26 mouse cellular contexts compared by ENCODE assay signal in the genomic region with DNA sequence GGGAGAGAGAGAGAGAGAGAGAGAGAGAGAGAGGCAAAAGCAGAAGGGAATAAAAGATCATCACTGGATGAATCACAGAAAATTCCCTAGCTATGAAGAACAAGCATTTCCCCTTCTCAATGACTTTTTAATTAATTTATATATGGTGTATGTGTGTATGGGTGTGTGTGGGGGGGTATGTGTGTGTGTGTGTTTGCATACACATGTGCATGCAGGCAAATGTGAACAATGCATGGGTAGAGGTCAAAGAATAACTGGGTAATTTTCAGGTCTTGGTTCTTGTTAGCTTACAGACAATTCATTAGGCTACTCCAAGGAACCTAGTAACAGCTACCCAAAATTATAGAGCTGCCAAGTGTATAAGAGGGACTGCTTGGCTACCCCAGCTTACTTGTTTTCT. TPM values are rescaled to one million over a fixed set of nuclear protein-coding genes. Genes with fewer than 3 reads are reported as not detected.
A peak's percentile ranks its signal among the peaks of the same experiment; 100 is the strongest.
DNase-seq lines count a peak whose midpoint lies in the region; ATAC-seq and TF ChIP-seq lines count a peak whose summit lies in the region.
"Had no signal": no experiment of that assay in that cellular context is flagged by ENCODE, and none has a peak within 500 bp of the region (broad histone marks: within the 10 kb centered on the region; RNA-seq: fewer than 3 reads in every experiment).

No protein-coding gene starts in this region.

- peak overlapping the region; percentile 95 for H3K27ac ChIP-seq in spleen, adult 2 months (ENCODE audit: insufficient read depth, low read length)
- no peak overlapping the region for H3K27ac ChIP-seq in CH12.LX (ENCODE audit: insufficient read depth, low read depth)
- no peak overlapping the region for H3K27ac ChIP-seq in thymus, adult 2 months (ENCODE audit: control insufficient read depth, insufficient read depth, low read length)
- no peak overlapping the region for H3K27ac ChIP-seq in intestine, embryonic 16.5 days (ENCODE audit: low read length)
- H3K27ac ChIP-seq: embryonic facial prominence, embryonic 13.5 days; embryonic facial prominence, embryonic 15.5 days; forebrain, embryonic 10.5 days; forebrain, embryonic 12.5 days had no signal

- no peaks in the 10 kb centered on the region for H3K36me3 ChIP-seq in spleen, adult 2 months (ENCODE audit: control insufficient read depth, insufficient read depth, low read length)
- H3K36me3 ChIP-seq in CH12.LX (replicated peaks in 1 of 2; ENCODE audit: control insufficient read depth in 1 of 2, insufficient read depth in 1 of 2, low read length in 1 of 2) (peaks cover 0 to 3% of the 10 kb centered on the region in 2 experiments), myocyte (ENCODE audit: control insufficient read depth, insufficient read depth) (no peaks in the 10 kb centered on the region)
- H3K36me3 ChIP-seq in splenic B cell, adult 2 months (ENCODE audit: control insufficient read depth, insufficient read depth, low read length, poor library complexity, severe bottlenecking), result no peaks in the 10 kb centered on the region; the same call in 1 of the 2 replicates
- H3K36me3 ChIP-seq in thymus, adult 2 months (ENCODE audit: control insufficient read depth, insufficient read depth, low read length), result no peaks in the 10 kb centered on the region
- H3K36me3 ChIP-seq in intestine, embryonic 16.5 days (ENCODE audit: control insufficient read depth, insufficient read depth, low read length), result no peaks in the 10 kb centered on the region
- H3K36me3 ChIP-seq: embryonic facial prominence, embryonic 13.5 days; embryonic facial prominence, embryonic 15.5 days; forebrain, embryonic 10.5 days; forebrain, embryonic 12.5 days had no signal

- ATAC-seq in intestine, embryonic 16.5 days, result no peak
- ATAC-seq: CD4-positive, CD25-positive, alpha-beta regulatory T cell, adult 4 months; forebrain, embryonic 14.5 days; forebrain, embryonic 16.5 days had no signal

- TF ChIP-seq EP300 in CH12.LX (IDR thresholded peaks at IDR 0.05; ENCODE audit: low read length), result no peak

- no peak for DNase-seq in spleen, adult 2 months (ENCODE audit: low read depth in 1 of 2, low spot score in 2 of 2)
- no peak for DNase-seq in spleen, adult 12 weeks (ENCODE audit: low spot score)
- no peak for DNase-seq in CH12.LX (ENCODE audit: extremely low read depth)
- peak; percentile 63 for DNase-seq in splenic B cell, adult 2 months (ENCODE audit: low read depth, low spot score)
- DNase-seq in cerebellum, adult 9-11 months, result no peak
- DNase-seq in thymus, adult 2 months, result no peak
- DNase-seq: adrenal gland, adult 2 months; adrenal gland, postnatal 10 days; adrenal gland, postnatal 25 days; cerebellum, adult 11-12 months; cerebellum, adult 2 months; cerebellum, adult 9-10 months; cerebellum, postnatal 14 days; cerebellum, postnatal 36 days; embryo, embryonic 11 days had no signal

- H3K9me3 ChIP-seq in CH12.LX (replicated peaks; ENCODE audit: low read length), result peaks cover 5% of the 10 kb centered on the region
- no peaks in the 10 kb centered on the region for H3K9me3 ChIP-seq in intestine, embryonic 16.5 days (ENCODE audit: control insufficient read depth, low read length)
- H3K9me3 ChIP-seq: embryonic facial prominence, embryonic 13.5 days; embryonic facial prominence, embryonic 15.5 days; forebrain, embryonic 10.5 days; forebrain, embryonic 12.5 days had no signal

- no peak for TF ChIP-seq POLR2A in spleen, adult 2 months (IDR thresholded peaks at IDR 0.05; ENCODE audit: low read depth, low read length)
- TF ChIP-seq POLR2A in CH12.LX (IDR thresholded peaks at IDR 0.05; ENCODE audit: low read depth, low read length) (no peak), myocyte (IDR thresholded peaks at IDR 0.05; ENCODE audit: insufficient read length, low read depth) (no peak)
- no peak for TF ChIP-seq POLR2A in thymus, adult 2 months (IDR thresholded peaks at IDR 0.05; ENCODE audit: control insufficient read depth, extremely low read depth, insufficient read depth, low read length, poor library complexity)

- H3K9ac ChIP-seq in CH12.LX (ENCODE audit: insufficient read depth, low read depth), result no peak overlapping the region
- no peak overlapping the region for H3K9ac ChIP-seq in intestine, embryonic 16.5 days (ENCODE audit: low read depth, low read length)
- H3K9ac ChIP-seq: embryonic facial prominence, embryonic 13.5 days; embryonic facial prominence, embryonic 15.5 days; forebrain, embryonic 12.5 days had no signal

- peak overlapping the region; percentile 14; the same call in 1 of the 2 replicates for H3K4me3 ChIP-seq in spleen, adult 2 months (ENCODE audit: extremely low read depth, insufficient read depth, insufficient read length)
- H3K4me3 ChIP-seq in CH12.LX (replicated peaks in 1 of 3; ENCODE audit: low read depth in 2 of 3, low read length in 2 of 3, poor library complexity in 1 of 3) (no peak overlapping the region), myocyte (no peak overlapping the region)
- H3K4me3 ChIP-seq in thymus, adult 2 months (ENCODE audit: control insufficient read depth, insufficient read depth, low read length), result no peak overlapping the region
- no peak overlapping the region for H3K4me3 ChIP-seq in intestine, embryonic 16.5 days (ENCODE audit: low read length)
- H3K4me3 ChIP-seq: embryonic facial prominence, embryonic 13.5 days; embryonic facial prominence, embryonic 15.5 days; erythroblast, embryonic 14.5 days; forebrain, embryonic 10.5 days; forebrain, embryonic 12.5 days had no signal

- H3ac ChIP-seq in myocyte (ENCODE audit: control insufficient read depth, insufficient read length), result no peak overlapping the region

- peaks cover 29% of the 10 kb centered on the region; the same call in 1 of the 2 replicates for H3K4me1 ChIP-seq in spleen, adult 2 months (ENCODE audit: control insufficient read depth, insufficient read depth, insufficient read length)
- peaks cover 31 to 88% of the 10 kb centered on the region in 2 experiments for H3K4me1 ChIP-seq in CH12.LX (ENCODE audit: control insufficient read depth in 1 of 2, insufficient read depth in 2 of 2)
- H3K4me1 ChIP-seq in thymus, adult 2 months (replicated peaks; ENCODE audit: control insufficient read depth, insufficient read depth, low read length), result peaks cover 16% of the 10 kb centered on the region
- 0 out of 2 replicates have a peak, but pooled peaks cover 2% of the 10 kb centered on the region for H3K4me1 ChIP-seq in intestine, embryonic 16.5 days (ENCODE audit: control insufficient read depth, insufficient read depth, low read length)
- H3K4me1 ChIP-seq: embryonic facial prominence, embryonic 13.5 days had no signal

- TF ChIP-seq RAD21 in CH12.LX (IDR thresholded peaks at IDR 0.05; ENCODE audit: low read depth, low read length), result no peak

- no peaks in the 10 kb centered on the region for H3K27me3 ChIP-seq in spleen, adult 2 months (ENCODE audit: control insufficient read depth, insufficient read depth, low read length)
- H3K27me3 ChIP-seq in CH12.LX (replicated peaks) (no peaks in the 10 kb centered on the region), myocyte (ENCODE audit: control insufficient read depth, insufficient read depth, insufficient read length) (no peaks in the 10 kb centered on the region)
- H3K27me3 ChIP-seq in splenic B cell, adult 2 months (ENCODE audit: control insufficient read depth, insufficient read depth, low read length, poor library complexity, severe bottlenecking), result no peaks in the 10 kb centered on the region
- H3K27me3 ChIP-seq in thymus, adult 2 months (ENCODE audit: control insufficient read depth, insufficient read depth, low read length), result no peaks in the 10 kb centered on the region
- no peaks in the 10 kb centered on the region for H3K27me3 ChIP-seq in intestine, embryonic 16.5 days (replicated peaks; ENCODE audit: control insufficient read depth, insufficient read depth, low read length)
- H3K27me3 ChIP-seq: embryonic facial prominence, embryonic 13.5 days; embryonic facial prominence, embryonic 15.5 days; forebrain, embryonic 12.5 days had no signal

- no peak for TF ChIP-seq CTCF in spleen, adult 2 months (IDR thresholded peaks at IDR 0.05; ENCODE audit: extremely low read depth, insufficient read depth, insufficient read length, insufficient replicate concordance)
- TF ChIP-seq CTCF in CH12.LX (conservative IDR thresholded peaks at IDR 0.05 in 1 of 2, IDR thresholded peaks at IDR 0.05 in 1 of 2; ENCODE audit: low read depth in 2 of 2, low read length in 2 of 2), result no peak
- TF ChIP-seq CTCF in thymus, adult 2 months (IDR thresholded peaks at IDR 0.05; ENCODE audit: borderline replicate concordance, control insufficient read depth, extremely low read depth, insufficient read depth, low read length, poor library complexity), result no peak

- dilution Hi-C loops in CH12.LX (cut with MboI; ENCODE audit: extremely low pct_ligation_motif_present, extremely low pct_unique_long_range_greater_than_20kb, low sequenced_read_pairs), result no loop called here

- in situ Hi-C loops in CH12.LX (cut with MboI; ENCODE audit: low pct_ligation_motif_present, low pct_unique_long_range_greater_than_20kb, low sequenced_read_pairs), result loop anchor here (10.0 kb wide), 1 partner anchor 176 kb away; a partner anchor contains a TSS

- no peaks in the 10 kb centered on the region for H3K79me2 ChIP-seq in CH12.LX (replicated peaks; ENCODE audit: control insufficient read depth, extremely low read depth, insufficient read depth, poor library complexity, severe bottlenecking)
- H3K79me2 ChIP-seq in myocyte (ENCODE audit: control insufficient read depth, insufficient read depth), result no peaks in the 10 kb centered on the region

- no peak overlapping the region for H3K4me2 ChIP-seq in CH12.LX (ENCODE audit: insufficient read depth, low read depth, poor library complexity, severe bottlenecking)
- H3K4me2 ChIP-seq in myocyte (ENCODE audit: low read depth), result peak overlapping the region; percentile 15
- H3K4me2 ChIP-seq in intestine, embryonic 16.5 days (ENCODE audit: low read depth, low read length), result no peak overlapping the region
- H3K4me2 ChIP-seq: embryonic facial prominence, embryonic 13.5 days; embryonic facial prominence, embryonic 15.5 days; forebrain, embryonic 12.5 days had no signal

RNA-seq across cellular contexts. Expression of a gene that starts 28.6 kb away (rescaled TPM):
- polyA plus RNA-seq in spleen, adult 2 months (2012; rRNA removed), result 251 and 307 TPM in 2 replicates
- total RNA-seq in CH12.LX (2012; rRNA removed) (202 and 225 TPM in 2 replicates), CH12.LX (2014; rRNA removed) (240 and 314 TPM in 2 replicates)
- polyA plus RNA-seq in CH12.LX (2012; ENCODE audit: insufficient read length, low read depth) (203 and 244 TPM in 2 replicates), myocyte (2012; fragmentation: generic; extraction: Trizol) (347 TPM)
- polyA plus RNA-seq in thymus, adult 2 months (2012; rRNA removed), result 776 and 1,634 TPM in 2 replicates
- polyA plus RNA-seq in intestine, embryonic 16.5 days (2015; fragmentation: Nextera tagmentation; extraction: Ambion mirVana), result 5.5 and 5.7 TPM in 2 replicates

RNA-seq across cellular contexts. Expression of a gene that starts 46.2 kb away (rescaled TPM):
- 0.20 TPM in 2 replicates for polyA plus RNA-seq in spleen, adult 2 months (2012; rRNA removed)
- total RNA-seq in CH12.LX (2012; rRNA removed), result 0.08 TPM in 1 of 2 replicates, not detected in the other
- total RNA-seq in CH12.LX (2014; rRNA removed), result 0.18 TPM in 1 of 2 replicates, not detected in the other
- polyA plus RNA-seq in CH12.LX (2012; ENCODE audit: insufficient read length, low read depth), result 0.10 and 0.11 TPM in 2 replicates
- 0.16 TPM for polyA plus RNA-seq in myocyte (2012; fragmentation: generic; extraction: Trizol)
- 2.2 and 2.7 TPM in 2 replicates for polyA plus RNA-seq in thymus, adult 2 months (2012; rRNA removed)
- 0.09 and 0.22 TPM in 2 replicates for polyA plus RNA-seq in intestine, embryonic 16.5 days (2015; fragmentation: Nextera tagmentation; extraction: Ambion mirVana)
- polyA plus RNA-seq: embryonic facial prominence, embryonic 11.5 days; erythroblast, embryonic 14.5 days had no signal

Comparison
In these comparisons a context has a peak if more than half of its experiments do, and no peak if none do; other contexts are left out.
1. RNA of a gene that starts 28.6 kb away (polyA plus RNA-seq): 776 to 1,634 TPM in thymus, adult 2 months, 347 TPM in myocyte (single experiment), 251 to 307 TPM in spleen, adult 2 months and 203 to 244 TPM in CH12.LX; 5.5 to 5.7 TPM in intestine, embryonic 16.5 days; every median in the first group is over 10 times any median in the second.